Mouse (Mus musculus): Measurements from ENCODE around the gene Jarid2.

- TF ChIP-seq GATA1 (IDR thresholded peaks at IDR 0.05; ENCODE audit: low read length) (no peak), TAL1 (IDR thresholded peaks at IDR 0.05; ENCODE audit: low read length) (no peak)
Observed at GRCm38 (mm10) chr13:44758750-44759149, 29.5 kb downstream of the Jarid2 start.

Measured in erythroblast, embryonic 14.5 days (primary cell).